Mouse (Mus musculus) limb, embryonic 14.5 days (tissue): ENCODE results near the gene Dkk3. TPM values are rescaled to one million over a fixed set of nuclear protein-coding genes. Genes with fewer than 3 reads are reported as not detected.

Source experiments
- ATAC-seq: fragments of 200-750 bp; cut with Nextera tagmentation; 2 replicates; pipeline ENCODE4 v1.8.0; 2017; ENCODE audit warnings: low read depth, moderate number of reproducible peaks, moderate TSS enrichment; ENCODE audit not compliant: low FRiP score
- DNase-seq: peaks from one replicate; pipeline ENCODE4 v3.0.0-alpha.2; 2015; ENCODE audit warnings: low spot score
- H3K27ac ChIP-seq: fragments of 300-500 bp; sonication (generic); replicated peaks from 2 replicates; pipeline ENCODE4 v1.5.1; 2014; ENCODE audit warnings: low read depth, mild to moderate bottlenecking, low read length, moderate library complexity, mixed read lengths
- H3K27me3 ChIP-seq: fragments of 300-500 bp; sonication (generic); 2 replicates; pipeline ENCODE4 v1.6.1; 2014; ENCODE audit warnings: low read length, mixed read lengths; ENCODE audit not compliant: control insufficient read depth, insufficient read depth
- H3K36me3 ChIP-seq: fragments of 300-500 bp; sonication (generic); 2 replicates; pipeline ENCODE4 v1.6.1; 2014; ENCODE audit warnings: mild to moderate bottlenecking, low read length, moderate library complexity, mixed read lengths; ENCODE audit not compliant: control insufficient read depth, insufficient read depth
- H3K4me1 ChIP-seq: fragments of 300-500 bp; sonication (generic); 2 replicates; pipeline ENCODE4 v1.6.1; 2014; ENCODE audit warnings: antibody characterized with exemption, low read length, mixed read lengths; ENCODE audit not compliant: control insufficient read depth, insufficient read depth
- H3K4me2 ChIP-seq: fragments of 300-500 bp; sonication (generic); replicated peaks from 2 replicates; pipeline ENCODE4 v1.6.1; 2014; ENCODE audit warnings: low read depth, mild to moderate bottlenecking, low read length, moderate library complexity; ENCODE audit not compliant: severe bottlenecking
- H3K4me3 ChIP-seq: fragments of 300-500 bp; sonication (generic); replicated peaks from 2 replicates; pipeline ENCODE4 v1.5.1; 2014; ENCODE audit warnings: low read length
- H3K9ac ChIP-seq: fragments of 300-500 bp; sonication (generic); 2 replicates; pipeline ENCODE4 v1.6.1; 2014; ENCODE audit warnings: mild to moderate bottlenecking, low read depth, low read length, moderate library complexity; ENCODE audit not compliant: severe bottlenecking
- H3K9me3 ChIP-seq: fragments of 300-500 bp; sonication (generic); 2 replicates; pipeline ENCODE4 v1.6.1; 2016; ENCODE audit warnings: low read length; ENCODE audit not compliant: control insufficient read depth
- POLR2A ChIP-seq: fragments of 200-500 bp; IDR thresholded peaks from 2 replicates; pipeline ENCODE4 v1.8.0; 2012; ENCODE audit warnings: inconsistent platforms, mild to moderate bottlenecking, moderate library complexity, borderline replicate concordance; ENCODE audit not compliant: insufficient read depth, insufficient read length; ENCODE audit errors: extremely low read depth
- WGBS: fragments of 180-500 bp; shearing (Covaris S2); extraction: QIAGEN DNeasy Blood & Tissue Kit; methylation state at CpG from one replicate; pipeline ENCODE4 v1.1.7; 2014; 5-methylcytosine and 5-hydroxymethylcytosine counted together
- polyA plus RNA-seq, 2 experiments: library from polyadenylated mRNA; depleted of rRNA in 1 of 2; stranded (reverse) in 1 of 2; unstranded in 1 of 2; fragments of >200 nt; fragmentation: Nextera tagmentation in 1 of 2; extraction: Ambion mirVana in 1 of 2; gene quantifications; 2 replicates each; pipeline versions ENCODE4 v1.2.1 to v1.2.3; 2012 to 2014

The Dkk3 gene
- polyA plus RNA-seq, 2 experiments: 37.9 to 62.6 TPM

DNA sequence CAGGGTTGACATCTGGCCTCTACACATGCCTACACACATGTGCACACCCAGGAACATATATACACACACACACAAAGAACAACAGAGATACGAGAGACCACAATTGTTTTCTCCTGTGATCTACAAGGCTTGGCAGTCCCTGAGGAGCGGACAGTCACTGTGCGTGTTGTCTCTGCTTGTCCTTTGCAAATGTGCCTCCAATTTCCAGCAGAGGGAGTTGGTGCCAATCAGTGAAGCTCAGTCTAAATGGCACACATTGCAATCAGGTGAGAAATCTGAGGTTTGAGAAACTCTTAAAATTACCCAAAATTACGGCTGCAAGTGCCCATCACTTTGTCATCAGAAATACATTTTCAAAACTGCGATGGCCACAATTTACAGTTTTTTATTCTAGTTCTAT lies 25.6 kb downstream of the Dkk3 start:
- no peak for TF ChIP-seq POLR2A
- Histone ChIP-seq H3K4me1 (peaks cover 12% of the 10 kb centered on the region), H3K4me3 (no peak overlapping the region), H3K27ac (no peak overlapping the region), H3K27me3 (no peaks in the 10 kb centered on the region), H3K9ac (no peak overlapping the region), H3K9me3 (no peaks in the 10 kb centered on the region), H3K4me2 (no peak overlapping the region), H3K36me3 (no peaks in the 10 kb centered on the region)
- 88% methylated on average over 5 of the region's 5 CpGs for WGBS
- ATAC-seq (no peak), DNase-seq (no peak)

DNA sequence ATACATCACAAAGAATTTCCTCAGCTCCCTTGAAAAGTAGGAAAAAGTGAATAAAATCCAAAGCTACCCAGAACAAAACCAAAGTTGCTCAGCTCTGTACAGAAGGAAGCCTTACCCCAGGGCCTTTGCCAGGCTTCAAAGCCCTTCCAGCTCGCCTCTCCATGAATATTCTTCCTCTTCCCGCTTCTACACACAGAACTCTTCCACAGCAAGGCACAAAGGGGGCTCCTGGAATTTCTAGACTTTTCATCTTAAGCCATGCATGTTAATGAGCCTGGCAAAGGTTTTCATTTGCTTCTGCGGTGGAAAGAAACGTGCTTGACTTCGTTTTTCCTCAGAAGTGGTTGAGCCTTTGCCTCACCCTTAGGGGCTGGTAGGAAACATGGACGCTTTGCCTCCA lies 26.9 kb downstream of the Dkk3 start:
- no peaks in the 10 kb centered on the region for H3K36me3 ChIP-seq
- no peak for ATAC-seq

DNA sequence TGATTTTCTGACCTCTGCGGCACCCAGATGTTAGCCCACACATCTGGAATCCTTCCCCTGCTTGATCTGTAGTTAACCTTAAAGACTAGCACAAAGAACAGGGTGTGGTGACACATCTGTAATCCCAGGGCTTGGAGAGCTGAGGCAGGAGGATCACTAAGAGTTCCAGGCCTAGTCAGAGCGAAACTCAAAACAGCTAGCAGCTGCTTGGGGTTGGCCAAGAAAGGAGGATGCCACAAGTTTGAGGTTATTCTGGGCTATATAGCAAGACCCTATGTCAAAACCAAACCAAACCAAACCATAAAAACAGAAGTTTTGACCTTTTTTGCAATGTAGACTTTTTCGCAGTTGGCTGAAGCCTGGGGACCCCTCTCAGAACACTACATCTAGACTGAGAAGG lies 28.2 kb downstream of the Dkk3 start:
- H3K9ac ChIP-seq: no peak overlapping the region
- ATAC-seq: no peak
- no peak for TF ChIP-seq POLR2A
- peaks cover 18% of the 10 kb centered on the region for H3K4me1 ChIP-seq
- no peak overlapping the region for H3K27ac ChIP-seq
- H3K9me3 ChIP-seq: no peaks in the 10 kb centered on the region
- H3K27me3 ChIP-seq: no peaks in the 10 kb centered on the region
- no peak overlapping the region for H3K4me3 ChIP-seq
- no peaks in the 10 kb centered on the region for H3K36me3 ChIP-seq
- WGBS: 91% methylated on average over 3 of the region's 3 CpGs
- H3K4me2 ChIP-seq: no peak overlapping the region
- no peak for DNase-seq

More for the DNA sequence above, 26.9 kb downstream of the Dkk3 start:
- Histone ChIP-seq H3K27me3 (no peaks in the 10 kb centered on the region), H3K4me1 (peaks cover 18% of the 10 kb centered on the region), H3K9ac (no peak overlapping the region), H3K9me3 (no peaks in the 10 kb centered on the region), H3K4me2 (no peak overlapping the region), H3K27ac (peak overlapping the region; percentile 74), H3K4me3 (no peak overlapping the region)
- TF ChIP-seq POLR2A: no peak
- peak; percentile 63 for DNase-seq
- WGBS: 55% methylated on average over 6 of the region's 6 CpGs

DNA sequence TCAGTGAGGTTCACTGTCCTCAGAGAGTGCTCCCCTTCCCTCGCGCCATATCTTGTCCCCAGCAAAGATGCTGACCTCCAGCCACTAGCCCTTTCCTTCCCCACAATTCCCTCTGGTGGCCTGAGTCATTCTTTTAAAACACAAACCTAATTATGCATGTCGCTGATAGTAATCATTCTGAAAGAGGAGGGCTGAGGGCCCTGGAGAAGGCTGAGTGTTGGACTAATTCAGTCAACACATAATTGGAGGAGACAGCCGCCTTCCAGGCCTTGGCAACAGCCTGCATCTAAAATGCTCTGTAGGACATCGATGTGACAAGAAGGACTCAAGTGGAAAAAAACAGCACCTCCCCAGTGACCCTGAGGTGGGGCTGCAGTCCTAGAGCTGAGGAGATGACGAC lies 29.0 kb downstream of the Dkk3 start:
- H3K27me3 ChIP-seq: no peaks in the 10 kb centered on the region

DNA sequence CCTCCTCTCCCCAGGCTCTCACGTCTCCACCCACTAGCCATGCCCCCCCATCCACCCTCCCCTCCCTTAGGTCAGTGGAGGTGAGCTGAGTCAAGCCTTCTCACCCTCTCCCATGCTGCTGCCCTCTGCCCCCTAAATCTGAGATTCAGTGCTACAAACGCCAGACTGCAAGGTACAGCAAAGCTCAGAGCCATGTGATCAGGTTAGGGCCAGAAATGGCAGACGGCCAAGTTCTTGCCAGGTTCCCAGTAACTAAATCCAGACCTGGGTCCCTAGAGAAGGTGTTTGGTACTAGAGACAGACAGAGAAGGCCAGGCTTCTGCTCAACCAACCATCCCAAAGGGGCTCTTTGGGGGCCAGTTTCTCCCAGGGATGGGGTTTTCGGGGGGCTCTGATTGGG lies 30.0 kb downstream of the Dkk3 start:
- Histone ChIP-seq H3K27me3 (no peaks in the 10 kb centered on the region), H3K4me2 (no peak overlapping the region), H3K27ac (peak overlapping the region; percentile 55; the same call in 1 of the 2 replicates), H3K4me3 (no peak overlapping the region), H3K36me3 (no peaks in the 10 kb centered on the region), H3K9me3 (no peaks in the 10 kb centered on the region), H3K4me1 (peaks cover 18% of the 10 kb centered on the region), H3K9ac (no peak overlapping the region)
- no peak for TF ChIP-seq POLR2A
- 35% methylated on average over 4 of the region's 4 CpGs for WGBS
- ATAC-seq: no peak
- peak; percentile 60 for DNase-seq

More for the DNA sequence above, 29.0 kb downstream of the Dkk3 start:
- H3K4me3 ChIP-seq: no peak overlapping the region
- no peak for ATAC-seq
- no peak overlapping the region for H3K4me2 ChIP-seq
- no peak overlapping the region for H3K9ac ChIP-seq
- peaks cover 18% of the 10 kb centered on the region for H3K4me1 ChIP-seq
- no peak overlapping the region for H3K27ac ChIP-seq
- no peak for TF ChIP-seq POLR2A
- no peak for DNase-seq
- no peaks in the 10 kb centered on the region for H3K36me3 ChIP-seq
- H3K9me3 ChIP-seq: no peaks in the 10 kb centered on the region
- WGBS: 89% methylated on average over 6 of the region's 6 CpGs

DNA sequence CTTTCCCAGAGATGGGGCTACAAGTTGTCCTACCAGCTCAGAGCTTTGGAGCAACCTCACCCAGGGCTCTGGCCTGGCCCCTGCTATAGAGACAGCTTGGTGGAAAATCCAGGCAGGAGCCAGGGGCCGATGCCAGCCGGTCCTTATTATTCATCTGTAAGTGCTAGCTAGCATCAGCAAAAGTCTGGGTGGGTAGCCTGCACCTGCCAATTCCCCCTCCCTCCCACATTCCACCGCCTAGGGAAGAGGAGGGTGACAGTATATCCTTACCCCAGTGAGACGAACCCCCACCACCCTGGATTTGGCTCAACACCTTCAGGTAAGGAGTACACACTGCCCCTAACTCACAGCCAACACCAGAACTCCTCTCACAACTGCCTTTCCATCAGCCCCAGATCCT lies 30.9 kb downstream of the Dkk3 start:
- DNase-seq: no peak
- 77% methylated on average over 4 of the region's 4 CpGs for WGBS
- 0 out of 2 replicates have a peak overlapping the region, but pooled peaks have one; percentile 55 for H3K27ac ChIP-seq
- no peak overlapping the region for H3K9ac ChIP-seq
- no peaks in the 10 kb centered on the region for H3K27me3 ChIP-seq
- TF ChIP-seq POLR2A: no peak
- H3K4me2 ChIP-seq: no peak overlapping the region
- H3K4me3 ChIP-seq: no peak overlapping the region
- H3K36me3 ChIP-seq: no peaks in the 10 kb centered on the region
- ATAC-seq: no peak
- peaks cover 18% of the 10 kb centered on the region for H3K4me1 ChIP-seq
- no peaks in the 10 kb centered on the region for H3K9me3 ChIP-seq
